Mouse (Mus musculus) heart, embryonic 11.5 days (tissue): ENCODE results near the gene Slfn8. TPM values are rescaled to one million over a fixed set of nuclear protein-coding genes. Genes with fewer than 3 reads are reported as not detected.
"Not testable (repeated sequence)": the region's sequence is repeated elsewhere in the genome, so short reads cannot be mapped to it uniquely, and the experiment has no call there.

Experiments used
- ATAC-seq: fragments of 200-750 bp; cut with Nextera tagmentation; replicated peaks from 2 replicates; pipeline ENCODE4 v1.8.0; 2017; ENCODE audit warnings: moderate library complexity; ENCODE audit not compliant: insufficient number of reproducible peaks, low FRiP score, low TSS enrichment
- H3K27ac ChIP-seq: fragments of 300-500 bp; sonication (generic); 2 replicates; pipeline ENCODE4 v1.5.1; 2014; ENCODE audit warnings: mild to moderate bottlenecking, low read depth, low read length
- H3K27me3 ChIP-seq: fragments of 300-500 bp; sonication (generic); 2 replicates; pipeline ENCODE4 v1.6.1; 2014; ENCODE audit warnings: mild to moderate bottlenecking, low read length, mixed read lengths; ENCODE audit not compliant: control insufficient read depth, insufficient read depth
- H3K36me3 ChIP-seq: fragments of 300-500 bp; sonication (generic); 2 replicates; pipeline ENCODE4 v1.6.1; 2014; ENCODE audit warnings: mild to moderate bottlenecking, low read length, moderate library complexity, mixed read lengths; ENCODE audit not compliant: control insufficient read depth, insufficient read depth
- H3K4me1 ChIP-seq: fragments of 300-500 bp; sonication (generic); 2 replicates; pipeline ENCODE4 v1.6.1; 2014; ENCODE audit warnings: low read length; ENCODE audit not compliant: control insufficient read depth, insufficient read depth
- H3K4me2 ChIP-seq: fragments of 300-500 bp; sonication (generic); 2 replicates; pipeline ENCODE4 v1.6.1; 2014; ENCODE audit warnings: mild to moderate bottlenecking, moderate library complexity
- H3K4me3 ChIP-seq: fragments of 300-500 bp; sonication (generic); 2 replicates; pipeline ENCODE4 v1.5.1; 2014; ENCODE audit warnings: low read depth, low read length
- H3K9ac ChIP-seq: fragments of 300-500 bp; sonication (generic); 2 replicates; pipeline ENCODE4 v1.6.1; 2014; ENCODE audit warnings: mild to moderate bottlenecking, low read depth, low read length, moderate library complexity
- H3K9me3 ChIP-seq: fragments of 300-500 bp; sonication (generic); replicated peaks from 2 replicates; pipeline ENCODE4 v1.6.1; 2016; ENCODE audit warnings: low read length; ENCODE audit not compliant: control insufficient read depth
- WGBS: fragments of 180-500 bp; shearing (Covaris S2); extraction: QIAGEN DNeasy Blood & Tissue Kit; methylation state at CpG from one replicate; pipeline ENCODE4 v1.1.7; 2014; ENCODE audit not compliant: insufficient replicate concordance; 5-methylcytosine and 5-hydroxymethylcytosine counted together
- polyA plus RNA-seq: library from polyadenylated mRNA; unstranded; fragments of >200 nt; fragmentation: Nextera tagmentation; extraction: Ambion mirVana; gene quantifications from 2 replicates; pipeline ENCODE4 v1.2.1, GENCODE M21; 2014

Gene Slfn8
- polyA plus RNA-seq, 1 experiment from 2014 or later = 0.29 TPM

DNA sequence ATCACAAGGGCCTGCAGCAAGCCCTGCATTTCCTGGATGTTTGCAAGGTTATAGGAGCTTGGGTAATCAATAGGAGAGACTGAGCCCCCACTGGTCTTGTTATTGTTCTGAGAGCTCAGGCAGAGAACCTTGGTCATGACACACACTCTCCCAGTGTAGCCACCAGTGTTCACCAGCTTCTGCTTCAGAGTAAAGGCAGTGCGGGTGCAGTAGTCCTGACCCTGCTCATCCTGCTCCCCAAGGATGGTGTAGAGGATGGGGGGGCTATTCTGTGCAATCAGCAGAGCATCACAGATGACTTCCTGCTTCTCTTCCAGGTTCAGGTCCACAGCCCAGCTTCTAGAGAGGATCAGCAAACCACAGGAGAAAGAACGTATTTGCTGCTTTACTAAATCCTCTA lies 38.2 kb downstream of the Slfn8 start:
- not testable (repeated sequence) for H3K4me2 ChIP-seq, H3K9ac ChIP-seq, H3K4me3 ChIP-seq, H3K27me3 ChIP-seq, H3K9me3 ChIP-seq, ATAC-seq, H3K27ac ChIP-seq, H3K4me1 ChIP-seq, H3K36me3 ChIP-seq
- WGBS = 79% methylated on average over 2 of the region's 2 CpGs

DNA sequence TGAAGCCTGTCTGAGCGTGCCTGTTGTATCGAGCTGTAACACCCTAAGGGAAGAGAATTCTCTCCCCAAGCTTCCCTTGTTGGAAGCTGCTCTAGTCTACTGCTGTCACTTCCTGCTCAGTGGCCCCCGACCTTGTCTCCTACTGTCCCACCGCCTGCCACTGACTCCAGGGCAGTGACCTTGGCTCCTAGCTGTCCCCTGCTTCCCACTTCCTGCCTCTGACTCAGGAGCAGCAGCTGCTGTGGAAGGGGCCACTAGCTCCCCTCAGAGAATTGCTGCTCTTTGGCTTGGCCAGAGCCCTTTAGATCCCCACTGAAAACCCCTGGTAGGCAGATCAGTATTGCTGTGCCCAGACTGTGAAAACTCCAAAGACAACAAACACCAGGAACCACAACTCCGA lies 46.7 kb downstream of the Slfn8 start:
- H3K4me2 ChIP-seq = no peak overlapping the region
- no peaks in the 10 kb centered on the region for H3K9me3 ChIP-seq
- peaks cover 4% of the 10 kb centered on the region; the same call in 1 of the 2 replicates for H3K4me1 ChIP-seq
- H3K27me3 ChIP-seq = no peaks in the 10 kb centered on the region
- H3K4me3 ChIP-seq = no peak overlapping the region
- peaks cover 2% of the 10 kb centered on the region; the same call in 1 of the 2 replicates for H3K36me3 ChIP-seq
- no peak overlapping the region for H3K27ac ChIP-seq
- no peak for ATAC-seq
- no peak overlapping the region for H3K9ac ChIP-seq
- 25% methylated on average over 5 of the region's 5 CpGs for WGBS

DNA sequence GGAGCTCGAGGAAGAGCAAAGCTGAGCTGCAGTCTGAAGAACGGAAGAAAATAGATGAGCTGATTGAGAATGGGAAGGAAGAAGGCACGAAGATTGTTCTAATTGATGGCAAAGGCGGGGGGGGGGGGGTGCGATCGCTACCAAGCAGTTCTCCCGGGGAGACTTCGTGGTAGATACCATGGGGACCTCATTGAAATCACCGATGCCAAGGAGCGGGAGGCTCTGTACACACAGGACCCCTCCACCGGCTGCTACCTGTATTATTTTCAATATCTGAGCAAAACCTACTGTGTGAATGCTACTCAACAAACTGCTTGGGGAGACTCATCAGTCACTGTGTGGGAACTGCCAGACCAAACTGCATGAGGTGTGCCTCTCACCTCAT lies 49.0 kb downstream of the Slfn8 start:
- H3K9ac ChIP-seq = no peak overlapping the region
- H3K27ac ChIP-seq = no peak overlapping the region
- H3K36me3 ChIP-seq = no peaks in the 10 kb centered on the region
- no peak for ATAC-seq
- H3K9me3 ChIP-seq = no peaks in the 10 kb centered on the region
- 67% methylated on average over 11 of the region's 11 CpGs for whole genome bisulfite sequencing
- peaks cover 4% of the 10 kb centered on the region; the same call in 1 of the 2 replicates for H3K4me1 ChIP-seq
- no peak overlapping the region for H3K4me3 ChIP-seq
- H3K27me3 ChIP-seq = no peaks in the 10 kb centered on the region
- peak overlapping the region; percentile 62 for H3K4me2 ChIP-seq

DNA sequence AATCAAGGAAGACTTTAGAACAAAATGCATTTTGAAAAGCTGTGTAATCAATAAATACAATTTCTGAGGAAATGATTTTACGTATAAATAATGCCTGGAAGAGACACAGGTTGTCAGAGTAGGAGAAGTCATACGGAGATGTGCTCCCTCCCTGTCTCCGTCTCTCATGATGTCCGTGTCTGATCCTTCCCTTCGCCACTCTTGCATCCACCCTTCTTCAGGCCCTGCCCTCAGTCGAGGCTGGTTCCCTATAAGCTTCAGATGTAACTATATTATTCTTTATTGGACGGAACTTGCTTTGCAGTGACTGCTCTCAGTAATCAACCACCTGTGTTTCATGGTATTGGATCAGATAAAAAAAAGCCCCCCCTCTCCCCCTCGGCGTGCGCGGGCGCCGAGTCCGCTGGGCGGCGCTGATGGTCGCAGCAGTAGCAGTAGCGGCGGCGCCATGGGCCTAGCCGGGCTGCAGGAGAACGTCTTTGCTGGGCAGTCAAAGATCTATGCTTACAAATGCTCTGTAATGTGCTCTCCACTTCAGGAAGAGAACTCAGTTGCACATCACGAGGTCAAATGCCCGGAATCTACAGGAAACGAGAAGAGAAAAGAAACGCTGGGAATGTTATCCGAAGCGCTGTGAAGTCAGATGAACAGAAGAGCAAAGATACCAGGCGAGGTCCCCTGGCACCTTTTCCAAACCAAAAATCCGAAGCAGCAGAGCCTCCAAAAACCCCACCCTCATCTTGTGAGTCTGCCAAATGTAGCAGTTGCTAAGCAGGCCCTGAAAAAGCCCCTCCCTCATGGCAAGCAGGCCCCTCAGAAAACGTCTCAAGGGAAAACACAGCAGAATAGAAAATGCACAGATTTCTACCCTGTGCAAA lies 49.7 kb downstream of the Slfn8 start:
- Histone ChIP-seq H3K4me1 (peaks cover 4% of the 10 kb centered on the region; the same call in 1 of the 2 replicates), H3K9ac (peak overlapping the region; percentile 31; the same call in 1 of the 2 replicates), H3K36me3 (no peaks in the 10 kb centered on the region), H3K9me3 (no peaks in the 10 kb centered on the region), H3K4me2 (peak overlapping the region; percentile 62), H3K27ac (no peak overlapping the region), H3K4me3 (peak overlapping the region; percentile 25), H3K27me3 (no peaks in the 10 kb centered on the region)
- no peak for ATAC-seq
- WGBS = 8% methylated on average over 31 of the region's 31 CpGs

DNA sequence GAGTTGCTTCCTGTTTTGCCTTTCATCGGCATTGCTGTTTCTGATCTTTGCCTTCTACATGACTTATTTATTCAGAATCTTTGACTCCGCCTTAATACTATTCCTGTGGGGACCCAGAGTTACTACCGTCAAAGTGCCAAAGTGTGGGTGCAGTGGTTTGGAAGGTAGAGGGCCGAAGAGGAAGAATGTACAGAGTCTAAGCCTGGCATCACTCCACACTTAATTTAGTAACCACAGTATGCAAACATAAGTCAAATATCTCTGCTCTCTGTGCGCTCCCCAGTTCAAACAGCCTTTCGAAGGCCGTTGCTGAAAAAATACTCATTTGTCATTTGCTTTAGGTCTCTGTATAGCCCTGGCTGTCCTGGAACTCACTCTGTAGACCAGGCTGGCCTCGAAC lies 58.4 kb downstream of the Slfn8 start:
- no peak for ATAC-seq
- no peak overlapping the region for H3K27ac ChIP-seq
- no peaks in the 10 kb centered on the region for H3K4me1 ChIP-seq
- no peak overlapping the region for H3K4me3 ChIP-seq
- 83% methylated on average over 8 of the region's 8 CpGs for WGBS
- no peaks in the 10 kb centered on the region for H3K9me3 ChIP-seq
- no peaks in the 10 kb centered on the region for H3K36me3 ChIP-seq
- peaks cover 6% of the 10 kb centered on the region; the same call in 1 of the 2 replicates for H3K27me3 ChIP-seq
- H3K9ac ChIP-seq = no peak overlapping the region
- H3K4me2 ChIP-seq = no peak overlapping the region

DNA sequence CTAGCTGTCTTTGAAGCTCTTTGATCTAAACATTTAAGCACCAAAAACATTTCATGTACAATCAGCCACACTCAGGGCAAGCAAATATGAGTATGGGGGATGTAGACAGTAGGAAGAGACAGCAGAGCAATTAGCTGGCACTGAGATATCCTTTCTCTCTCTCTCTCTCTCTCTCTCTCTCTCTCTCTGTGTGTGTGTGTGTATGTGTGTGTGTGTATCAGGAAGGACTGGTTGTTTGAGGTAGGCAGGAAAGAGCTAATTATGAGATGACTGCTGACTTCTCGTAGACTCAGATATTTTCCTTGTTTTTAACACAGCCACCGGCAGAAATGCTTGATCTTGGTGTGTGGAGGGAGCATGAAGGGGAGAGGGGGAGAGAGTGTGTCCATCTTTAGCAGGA lies 58.9 kb downstream of the Slfn8 start:
- Histone ChIP-seq H3K27me3 (peaks cover 6% of the 10 kb centered on the region; the same call in 1 of the 2 replicates), H3K4me3 (no peak overlapping the region), H3K9me3 (no peaks in the 10 kb centered on the region), H3K27ac (no peak overlapping the region), H3K4me1 (no peaks in the 10 kb centered on the region), H3K4me2 (no peak overlapping the region), H3K9ac (no peak overlapping the region), H3K36me3 (no peaks in the 10 kb centered on the region)
- ATAC-seq = no peak
- 56% methylated on average over 2 of the region's 2 CpGs for WGBS

DNA sequence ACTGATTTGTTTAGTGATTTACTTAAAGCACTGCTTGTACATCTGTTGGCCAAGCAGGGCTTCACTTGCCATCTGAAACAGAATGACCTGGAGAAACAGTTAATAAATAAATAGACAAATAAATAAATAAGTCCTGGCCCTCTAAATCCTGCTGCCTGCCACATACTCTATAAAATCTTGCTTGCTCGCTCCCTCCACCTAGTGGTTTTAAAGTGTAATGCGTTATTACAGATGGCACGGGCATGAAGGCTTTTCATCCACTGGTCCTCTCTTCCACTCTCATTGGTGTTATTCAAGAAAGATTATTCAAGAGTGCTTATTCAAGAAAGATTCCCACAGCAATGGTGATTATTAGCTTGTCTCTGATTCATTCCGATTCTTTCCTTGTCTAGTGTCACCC lies 61.0 kb downstream of the Slfn8 start:
- H3K4me2 ChIP-seq = no peak overlapping the region
- WGBS = 9% methylated on average over 4 of the region's 4 CpGs
- H3K27me3 ChIP-seq = peaks cover 4% of the 10 kb centered on the region; the same call in 1 of the 2 replicates
- H3K4me1 ChIP-seq = no peaks in the 10 kb centered on the region
- H3K9me3 ChIP-seq = no peaks in the 10 kb centered on the region
- H3K4me3 ChIP-seq = no peak overlapping the region
- no peak for ATAC-seq
- no peaks in the 10 kb centered on the region for H3K36me3 ChIP-seq
- no peak overlapping the region for H3K27ac ChIP-seq
- H3K9ac ChIP-seq = no peak overlapping the region

DNA sequence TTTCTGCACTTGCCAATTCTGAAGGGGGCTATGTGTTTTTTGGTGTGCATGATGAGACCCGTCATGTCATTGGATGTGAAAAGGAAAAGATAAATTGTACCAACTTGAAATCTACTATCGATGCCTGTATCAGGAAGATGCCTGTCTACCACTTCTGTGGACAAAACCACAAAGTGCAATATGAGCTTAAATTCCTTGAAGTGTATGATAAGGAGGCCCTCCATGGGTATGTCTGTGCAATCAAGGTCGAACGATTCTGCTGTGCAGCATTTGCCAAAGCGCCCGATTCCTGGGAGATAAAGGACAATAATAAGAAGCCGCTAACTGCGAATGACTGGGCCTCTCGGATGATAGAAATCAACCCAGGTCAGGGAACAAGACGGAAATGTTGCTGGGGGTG lies 63.7 kb downstream of the Slfn8 start:
- Histone ChIP-seq H3K27ac (no peak overlapping the region), H3K4me1 (0 out of 2 replicates have a peak, but pooled peaks cover 2% of the 10 kb centered on the region), H3K4me2 (no peak overlapping the region), H3K36me3 (no peaks in the 10 kb centered on the region), H3K9ac (no peak overlapping the region), H3K4me3 (no peak overlapping the region), H3K27me3 (peaks cover 19% of the 10 kb centered on the region), H3K9me3 (no peaks in the 10 kb centered on the region)
- no peak for ATAC-seq
- WGBS = 53% methylated on average over 10 of the region's 10 CpGs

DNA sequence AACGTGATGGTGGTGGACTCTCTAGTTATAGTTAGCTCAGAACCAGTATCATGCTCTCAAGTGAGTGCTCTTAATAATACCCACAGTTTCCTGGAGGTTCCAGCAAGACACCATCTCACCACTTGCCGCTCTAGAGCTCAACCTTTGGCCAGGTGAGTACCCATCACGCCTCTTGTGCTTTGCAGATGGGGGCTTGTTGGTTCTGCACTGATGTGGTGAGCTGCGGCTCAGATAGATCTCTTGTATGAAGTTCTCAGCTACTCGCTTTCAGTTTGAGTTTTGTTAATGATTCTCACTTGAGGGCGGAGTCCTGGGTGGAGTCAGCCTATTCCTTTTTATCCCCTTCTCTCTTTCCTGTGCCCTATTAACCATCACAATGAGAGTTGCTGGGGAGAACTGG lies 66.0 kb downstream of the Slfn8 start:
- H3K4me2 ChIP-seq = no peak overlapping the region
- H3K4me1 ChIP-seq = peaks cover 9% of the 10 kb centered on the region; the same call in 1 of the 2 replicates
- no peak overlapping the region for H3K4me3 ChIP-seq
- no peak overlapping the region for H3K9ac ChIP-seq
- no peak for ATAC-seq
- H3K9me3 ChIP-seq = no peaks in the 10 kb centered on the region
- H3K27me3 ChIP-seq = peaks cover 27% of the 10 kb centered on the region
- H3K27ac ChIP-seq = no peak overlapping the region
- H3K36me3 ChIP-seq = no peaks in the 10 kb centered on the region
- 78% methylated on average over 6 of the region's 6 CpGs for WGBS
